Mouse (Mus musculus): ENCODE measurements around the gene Npl.

GRCm38 (mm10) chr1:153539739-153540333 lies 10.0 kb downstream of the Npl start:
- TF ChIP-seq CTCF (IDR thresholded peaks at IDR 0.05; ENCODE audit: low read depth, low read length) (no peak), POLR2A (IDR thresholded peaks at IDR 0.05; ENCODE audit: borderline replicate concordance, low read depth, low read length) (no peak)

Data from bone marrow macrophage, adult 2 months (primary cell).